Mouse (Mus musculus) cerebellum, adult (tissue): ENCODE results near the gene Tmem212.

ENCODE experiments used
- ATAC-seq: cut with Nextera tagmentation; 2 replicates; pipeline ENCODE4 v1.9.2; 2017; ENCODE audit warnings: mild to moderate bottlenecking, moderate library complexity, mixed read lengths; ENCODE audit not compliant: insufficient number of reproducible peaks, low FRiP score, low TSS enrichment

Tmem212 gene

DNA sequence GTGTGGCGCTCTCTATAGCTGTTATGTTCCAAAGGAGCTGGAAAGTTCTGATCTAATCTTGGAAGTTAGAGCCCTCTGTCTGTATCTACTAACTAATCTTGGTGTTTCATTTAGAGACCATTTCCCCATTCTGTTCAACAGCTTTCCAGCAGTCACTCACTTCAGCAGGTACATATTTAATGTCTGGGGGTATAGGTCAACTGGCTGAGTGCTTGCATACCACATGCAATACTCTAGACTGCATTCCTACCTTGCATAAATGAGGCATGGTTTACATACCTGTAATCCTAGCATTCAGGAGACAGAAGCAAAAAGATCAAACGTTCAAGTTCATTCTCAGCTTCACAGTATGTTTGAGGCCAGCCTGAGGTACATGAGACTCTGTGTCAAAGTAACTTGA, 39.9 kb downstream of the Tmem212 start:
- no peak for ATAC-seq

DNA sequence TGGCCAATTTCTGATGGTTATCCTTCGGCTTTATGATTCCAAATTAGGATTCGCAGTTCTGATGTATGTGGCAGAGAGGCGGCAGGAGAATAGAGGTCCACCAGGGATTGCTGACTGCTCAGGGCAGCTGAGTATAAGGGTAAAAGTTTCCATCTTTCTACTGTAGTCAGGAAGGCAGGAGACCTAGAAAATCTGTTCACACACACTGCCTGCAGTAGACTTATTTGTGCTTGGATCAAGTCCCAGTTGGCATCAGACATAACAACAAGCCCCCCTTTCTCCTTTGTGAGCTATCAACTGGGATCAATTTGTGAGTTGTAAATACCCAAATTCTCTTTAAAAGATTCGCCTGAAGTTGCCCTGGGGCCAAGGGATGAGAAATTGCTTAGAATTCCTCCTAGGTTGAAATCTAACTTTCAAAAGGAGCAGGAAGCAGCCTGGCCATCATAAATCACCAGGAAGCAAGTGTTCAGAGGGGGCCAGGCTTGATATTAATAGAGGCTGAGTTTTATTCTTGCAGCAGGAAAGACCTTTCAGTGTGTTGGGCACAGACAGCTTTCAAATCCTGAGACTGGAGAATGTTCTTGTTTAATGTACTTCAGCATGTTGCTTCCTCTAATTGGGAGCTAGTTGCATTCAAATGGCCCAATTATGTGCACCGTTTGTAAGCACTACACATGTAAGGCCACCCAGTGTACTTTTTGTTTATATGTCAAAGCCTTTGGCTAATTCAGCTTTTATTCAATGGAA, 41.6 kb downstream of the Tmem212 start:
- no peak for ATAC-seq

DNA sequence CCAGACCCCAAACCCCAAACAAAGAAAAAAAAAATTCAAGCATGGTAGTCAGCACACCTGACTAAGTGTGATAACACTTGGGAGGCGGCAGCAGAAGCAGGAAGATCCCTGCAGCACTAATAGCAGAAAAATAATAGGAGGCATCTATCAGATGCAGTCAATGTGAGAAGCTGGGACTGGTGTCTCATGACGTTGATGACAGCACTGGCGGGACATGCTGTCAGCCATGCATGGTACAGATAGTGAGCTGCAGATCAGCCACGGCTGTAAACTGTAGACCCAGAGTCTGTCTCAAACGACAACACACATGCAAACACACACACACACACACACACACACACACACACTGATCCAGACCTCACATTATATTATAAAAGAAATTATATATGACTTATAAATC, 52.9 kb downstream of the Tmem212 start:
- ATAC-seq, result no peak

DNA sequence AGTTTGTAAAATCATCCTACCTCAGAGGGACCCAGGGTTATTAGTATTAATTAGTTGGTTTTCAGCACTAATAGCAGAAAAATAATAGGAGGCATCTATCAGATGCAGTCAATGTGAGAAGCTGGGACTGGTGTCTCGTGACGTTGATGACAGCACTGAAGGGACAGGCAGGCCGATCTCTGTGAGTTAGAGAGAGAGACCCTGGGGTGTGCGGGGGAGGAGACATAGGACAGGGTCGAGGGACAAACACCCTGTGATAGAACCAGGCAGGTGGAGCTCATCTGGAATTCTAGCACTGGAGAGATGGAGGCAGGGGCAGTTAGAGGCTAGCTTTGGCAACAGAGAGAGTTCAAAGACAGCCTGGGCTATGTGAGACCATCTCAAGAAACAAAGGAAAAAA, 53.3 kb downstream of the Tmem212 start:
- ATAC-seq, result no peak

DNA sequence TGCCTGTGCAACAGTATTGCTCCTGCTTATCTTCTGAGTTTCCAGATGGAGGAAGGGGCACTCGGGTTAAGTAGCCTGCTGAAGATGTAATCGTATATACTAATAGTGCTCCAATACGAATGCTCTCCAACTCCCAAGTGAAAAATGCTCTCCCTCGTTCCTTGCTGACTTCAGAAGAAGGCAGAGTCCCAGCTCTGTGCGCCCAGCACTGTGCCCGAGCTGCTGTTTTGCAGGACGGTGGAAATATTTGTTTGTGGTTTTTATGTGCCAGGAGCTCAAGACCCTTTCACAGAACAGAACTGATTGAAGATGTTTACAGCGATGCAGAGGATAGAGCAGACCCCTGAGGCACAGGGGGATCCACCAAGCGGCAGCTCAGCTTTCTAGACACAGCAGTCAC, 55.9 kb downstream of the Tmem212 start:
- no peak for ATAC-seq

DNA sequence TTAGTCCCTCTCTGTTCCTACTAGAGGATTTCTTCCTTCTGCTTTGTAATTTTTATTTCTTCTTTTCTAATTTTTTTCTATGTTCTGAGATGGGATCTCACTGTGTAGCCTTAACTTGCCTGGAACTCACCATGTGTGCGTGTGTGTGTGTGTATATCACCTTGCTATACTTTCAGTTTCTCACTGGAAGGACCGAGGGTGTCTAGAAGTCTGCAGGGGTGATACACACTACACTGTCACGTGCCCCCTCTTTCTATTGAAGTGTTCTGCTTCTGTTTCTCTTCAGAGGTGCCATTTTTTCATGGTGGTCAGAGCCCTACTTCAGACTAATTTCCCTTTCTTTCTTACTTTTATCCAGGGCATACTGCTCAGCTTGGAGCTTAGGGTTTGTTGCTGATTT, 56.4 kb downstream of the Tmem212 start:
- ATAC-seq, result no peak

DNA sequence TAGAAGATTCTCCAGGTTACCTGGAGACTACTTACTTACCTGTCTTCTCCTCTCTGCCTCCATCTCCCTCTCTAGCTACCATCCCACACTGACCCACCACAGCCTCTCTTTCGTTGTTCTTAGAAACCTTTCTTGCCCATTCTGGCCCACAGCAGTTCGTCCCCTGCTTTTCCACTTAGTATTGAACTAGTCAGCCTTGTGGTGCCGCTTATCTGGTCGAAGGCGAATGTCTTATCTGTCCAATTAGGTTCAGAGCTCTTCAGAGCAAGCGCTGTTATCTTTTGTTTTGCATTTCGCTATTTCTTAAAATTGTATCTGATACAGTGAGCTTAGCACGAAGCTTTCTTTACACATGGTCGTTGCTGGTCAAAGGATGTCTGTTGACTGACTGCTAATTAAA, 56.9 kb downstream of the Tmem212 start:
- no peak for ATAC-seq

DNA sequence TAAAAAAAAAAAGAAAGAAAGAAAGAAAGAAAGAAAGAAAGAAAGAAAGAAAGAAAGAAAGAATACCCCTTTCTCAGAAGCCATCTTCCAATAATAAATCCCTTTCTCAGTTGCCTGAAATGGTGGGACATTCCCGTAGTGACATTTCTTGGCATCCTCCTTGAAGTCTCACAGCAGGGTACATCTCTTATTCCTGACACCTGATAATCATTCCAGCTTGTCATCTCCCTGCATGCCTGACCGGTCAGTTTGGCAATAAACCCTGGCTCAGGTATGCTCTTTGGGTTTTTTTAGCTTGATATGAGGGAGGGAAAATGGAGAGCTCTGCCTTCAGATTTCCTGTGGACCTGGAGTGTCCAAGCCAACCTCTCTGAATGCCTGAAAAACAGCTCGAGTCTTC, 59.9 kb downstream of the Tmem212 start:
- no peak for ATAC-seq

DNA sequence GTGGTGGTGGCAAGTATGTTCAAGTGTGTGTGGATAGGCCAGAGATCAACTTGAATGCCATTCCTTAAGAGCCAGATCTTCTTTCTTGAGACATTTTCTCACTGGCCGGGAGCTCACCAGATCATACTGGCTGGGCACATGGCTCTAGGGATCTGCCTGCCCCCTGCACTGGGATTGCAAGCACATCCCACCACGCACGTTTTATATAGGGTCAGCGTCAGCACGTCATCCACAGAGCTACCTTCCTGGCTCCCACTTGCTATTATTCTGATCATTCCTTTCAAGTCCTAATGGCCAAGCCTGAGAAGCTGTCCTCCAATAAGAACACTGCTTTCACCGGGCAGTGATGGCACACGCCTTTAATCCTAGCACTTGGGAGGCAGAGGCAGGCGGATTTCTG, 60.4 kb downstream of the Tmem212 start:
- no peak for ATAC-seq

DNA sequence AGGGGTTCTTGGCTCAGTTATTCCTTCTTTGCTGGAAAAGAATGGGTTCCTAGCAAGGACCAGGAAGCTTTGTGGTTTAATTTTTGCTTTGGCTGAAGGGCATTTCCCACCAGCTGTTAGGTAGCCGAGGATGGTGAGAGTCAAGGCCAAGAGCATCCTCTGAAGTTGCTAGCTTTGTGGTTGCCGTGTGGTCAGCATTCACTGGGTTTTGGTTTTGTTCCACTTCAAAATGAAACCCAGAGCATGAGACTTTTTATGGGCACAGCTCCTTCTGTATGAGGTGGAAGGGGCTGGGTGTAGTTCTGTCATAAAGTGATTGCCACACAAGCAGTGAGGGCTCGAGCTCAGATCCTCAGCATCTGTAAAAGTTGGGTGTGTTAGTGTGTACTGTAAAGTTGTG, 67.4 kb downstream of the Tmem212 start:
- ATAC-seq, result no peak

DNA sequence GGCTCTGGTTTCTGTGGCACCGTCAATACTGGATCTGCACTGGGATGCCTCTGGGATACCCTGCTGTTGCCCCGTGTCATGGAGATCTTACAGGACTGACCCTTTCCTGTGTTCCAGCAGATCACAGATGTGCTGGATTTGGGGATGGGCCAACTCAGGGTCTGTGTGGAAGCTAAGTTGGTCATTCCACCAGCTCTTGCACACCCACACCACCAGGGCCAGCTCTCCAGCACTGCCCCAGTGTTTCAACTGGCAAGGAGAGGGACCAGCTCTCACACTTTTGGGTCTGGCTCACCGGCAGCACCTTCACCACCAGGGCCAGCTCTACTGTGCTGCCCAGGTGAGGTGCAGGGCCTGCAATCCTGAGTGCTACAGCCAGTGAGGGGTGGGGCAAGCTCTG, 68.9 kb downstream of the Tmem212 start:
- no peak for ATAC-seq

DNA sequence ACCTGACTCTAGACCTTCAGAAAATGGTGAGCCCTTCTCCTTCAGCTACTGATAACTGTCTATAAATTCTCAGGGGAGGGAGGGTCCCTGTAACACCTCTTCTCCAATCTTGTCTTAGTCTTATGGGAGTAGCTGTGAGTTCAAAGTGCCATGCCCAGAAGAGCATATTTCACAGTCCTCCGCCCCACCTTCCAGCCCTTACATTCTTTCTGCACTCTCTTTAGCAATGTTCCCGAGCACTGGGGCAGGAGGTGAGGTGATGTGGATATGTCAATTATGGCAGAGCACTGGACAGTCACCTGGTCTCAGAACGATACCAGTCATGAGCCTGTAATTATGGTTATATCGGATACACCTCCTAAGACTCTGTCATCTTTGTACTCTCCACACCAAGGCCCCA, 70.2 kb downstream of the Tmem212 start:
- ATAC-seq, result no peak
